Mouse (Mus musculus) spleen, adult 2 months (tissue): ENCODE measurements around the gene Npr3. TPM values are rescaled to one million over a fixed set of nuclear protein-coding genes. Genes with fewer than 3 reads are reported as not detected.

Experiments used
- DNase-seq, 2 experiments: peaks; one replicate each; pipeline versions ENCODE4 v3.0.0 to v3.0.0-alpha.2; 2012 to 2021; ENCODE audit warnings: low spot score in 2 of 2, low read depth in 1 of 2
- H3K27ac ChIP-seq: fragments of 200-500 bp; 2 replicates; pipeline ENCODE4 v1.5.1; 2012; ENCODE audit warnings: low read length, inconsistent platforms; ENCODE audit not compliant: insufficient read depth
- H3K27me3 ChIP-seq: fragments of 200-500 bp; 2 replicates; pipeline ENCODE4 v1.6.1; 2012; ENCODE audit warnings: mild to moderate bottlenecking, moderate library complexity, low read length, inconsistent platforms; ENCODE audit not compliant: control insufficient read depth, insufficient read depth
- H3K36me3 ChIP-seq: fragments of 200-500 bp; 2 replicates; pipeline ENCODE4 v1.6.1; 2012; ENCODE audit warnings: mild to moderate bottlenecking, low read length, inconsistent platforms; ENCODE audit not compliant: control insufficient read depth, insufficient read depth
- H3K4me1 ChIP-seq: fragments of 200-500 bp; 2 replicates; pipeline ENCODE4 v1.6.1; 2011; ENCODE audit warnings: inconsistent platforms; ENCODE audit not compliant: control insufficient read depth, insufficient read depth, insufficient read length
- H3K4me3 ChIP-seq: fragments of 200-500 bp; 2 replicates; pipeline ENCODE4 v1.5.1; 2011; ENCODE audit warnings: mild to moderate bottlenecking, inconsistent platforms; ENCODE audit not compliant: insufficient read depth, insufficient read length; ENCODE audit errors: extremely low read depth
- CTCF ChIP-seq: fragments of 200-500 bp; IDR thresholded peaks from 2 replicates; pipeline ENCODE4 v1.5.1; 2011; ENCODE audit warnings: mild to moderate bottlenecking, inconsistent platforms; ENCODE audit not compliant: insufficient read depth, insufficient read length, insufficient replicate concordance; ENCODE audit errors: extremely low read depth
- POLR2A ChIP-seq: fragments of 200-500 bp; IDR thresholded peaks from 2 replicates; pipeline ENCODE4 v1.6.1; 2011; ENCODE audit warnings: low read depth, low read length, inconsistent platforms
- WGBS: fragments of 180-500 bp; shearing (Covaris S2); methylation state at CpG from one replicate; pipeline ENCODE4 v1.1.7; 2018; 5-methylcytosine and 5-hydroxymethylcytosine counted together
- polyA plus RNA-seq: library from polyadenylated mRNA; depleted of rRNA; stranded (reverse); fragments of >200 nt; gene quantifications from 2 replicates; pipeline ENCODE4 v1.2.3, GENCODE M21; 2012

Gene Npr3
- polyA plus RNA-seq, 1 experiment: 0.33 TPM

GRCm38 (mm10) chr15:11904848-11905672, 2.0 kb downstream of the Npr3 start:
- no peak overlapping the region for H3K27ac ChIP-seq
- no peak overlapping the region; the same call in 1 of the 2 replicates for H3K4me3 ChIP-seq
- peaks cover 18% of the 10 kb centered on the region for H3K27me3 ChIP-seq
- TF ChIP-seq POLR2A: no peak
- no peak for TF ChIP-seq CTCF
- DNase-seq: no peak
- no peaks in the 10 kb centered on the region for H3K36me3 ChIP-seq
- 2% methylated on average over 90 of the region's 90 CpGs for WGBS
- peaks cover 2% of the 10 kb centered on the region; the same call in 1 of the 2 replicates for H3K4me1 ChIP-seq

- 3% methylated on average over 48 of the region's 48 CpGs for WGBS
- DNase-seq: no peak
Observed at GRCm38 (mm10) chr15:11904043-11904847, 2.8 kb downstream of the Npr3 start.

GRCm38 (mm10) chr15:11903196-11904042, 3.7 kb downstream of the Npr3 start:
- H3K27me3 ChIP-seq: peaks cover 18% of the 10 kb centered on the region
- whole genome bisulfite sequencing: 25% methylated on average over 34 of the region's 34 CpGs

More at GRCm38 (mm10) chr15:11904043-11904847, 2.8 kb downstream of the Npr3 start:
- H3K4me3 ChIP-seq: no peak overlapping the region
- H3K4me1 ChIP-seq: peaks cover 2% of the 10 kb centered on the region; the same call in 1 of the 2 replicates
- H3K27ac ChIP-seq: no peak overlapping the region
- no peak for TF ChIP-seq CTCF
- no peak for TF ChIP-seq POLR2A
- peaks cover 18% of the 10 kb centered on the region for H3K27me3 ChIP-seq
- H3K36me3 ChIP-seq: no peaks in the 10 kb centered on the region

GRCm38 (mm10) chr15:11897617-11898016, 9.5 kb downstream of the Npr3 start:
- no peak overlapping the region for H3K4me3 ChIP-seq
- no peaks in the 10 kb centered on the region for H3K36me3 ChIP-seq
- no peak overlapping the region for H3K27ac ChIP-seq
- no peak for DNase-seq
- no peaks in the 10 kb centered on the region for H3K4me1 ChIP-seq
- WGBS: 94% methylated on average over 8 of the region's 8 CpGs
- no peaks in the 10 kb centered on the region for H3K27me3 ChIP-seq
- TF ChIP-seq POLR2A: no peak
- TF ChIP-seq CTCF: no peak

More at GRCm38 (mm10) chr15:11903196-11904042, 3.7 kb downstream of the Npr3 start:
- peaks cover 2% of the 10 kb centered on the region; the same call in 1 of the 2 replicates for H3K4me1 ChIP-seq
- no peak overlapping the region for H3K27ac ChIP-seq
- no peak for DNase-seq
- TF ChIP-seq POLR2A (no peak), CTCF (no peak)
- H3K36me3 ChIP-seq: no peaks in the 10 kb centered on the region
- no peak overlapping the region for H3K4me3 ChIP-seq

GRCm38 (mm10) chr15:11897162-11897561, 9.9 kb downstream of the Npr3 start:
- no peak overlapping the region for H3K27ac ChIP-seq
- H3K36me3 ChIP-seq: no peaks in the 10 kb centered on the region
- DNase-seq: no peak
- no peak overlapping the region for H3K4me3 ChIP-seq
- 84% methylated on average over 5 of the region's 5 CpGs for WGBS
- H3K27me3 ChIP-seq: no peaks in the 10 kb centered on the region
- H3K4me1 ChIP-seq: no peaks in the 10 kb centered on the region
- TF ChIP-seq POLR2A: no peak

GRCm38 (mm10) chr15:11893969-11894368, 13.1 kb downstream of the Npr3 start:
- H3K36me3 ChIP-seq: no peaks in the 10 kb centered on the region
- TF ChIP-seq CTCF (no peak), POLR2A (no peak)
- DNase-seq: no peak

More at GRCm38 (mm10) chr15:11893969-11894368, 13.1 kb downstream of the Npr3 start:
- H3K4me1 ChIP-seq: no peaks in the 10 kb centered on the region
- H3K27ac ChIP-seq: no peak overlapping the region
- H3K27me3 ChIP-seq: no peaks in the 10 kb centered on the region
- H3K4me3 ChIP-seq: no peak overlapping the region
- WGBS: 53% methylated on average over 9 of the region's 9 CpGs
